Mouse (Mus musculus): Measurements from ENCODE around the gene Fzr1. TPM values are rescaled to one million over a fixed set of nuclear protein-coding genes. Genes with fewer than 3 reads are reported as not detected.

Fzr1 gene
- total and polyA plus RNA-seq, 3 experiments: 33.1 to 75.4 (median 44.5) TPM

- no peak for DNase-seq (ENCODE audit: extremely low read depth)
- Histone ChIP-seq H3K36me3 (replicated peaks in 1 of 2; ENCODE audit: control insufficient read depth in 1 of 2, insufficient read depth in 1 of 2, low read length in 1 of 2) (peaks cover 20 to 37% of the 10 kb centered on the region in 2 experiments), H3K27ac (ENCODE audit: insufficient read depth, low read depth) (no peak overlapping the region), H3K27me3 (replicated peaks) (peaks cover 21% of the 10 kb centered on the region), H3K9ac (ENCODE audit: insufficient read depth, low read depth) (no peak overlapping the region), H3K4me3 (replicated peaks in 1 of 3; ENCODE audit: low read depth in 2 of 3, low read length in 2 of 3, poor library complexity in 1 of 3) (no peak overlapping the region), H3K79me2 (replicated peaks; ENCODE audit: control insufficient read depth, extremely low read depth, insufficient read depth, poor library complexity, severe bottlenecking) (no peaks in the 10 kb centered on the region), H3K4me2 (ENCODE audit: insufficient read depth, low read depth, poor library complexity, severe bottlenecking) (no peak overlapping the region), H3K9me3 (replicated peaks; ENCODE audit: low read length) (no peaks in the 10 kb centered on the region), H3K4me1 (ENCODE audit: control insufficient read depth in 1 of 2, insufficient read depth in 2 of 2) (peaks cover 2 to 40% of the 10 kb centered on the region in 2 experiments; a peak in 2 of 4 replicates)
- dilution Hi-C loops (cut with MboI; ENCODE audit: extremely low pct_ligation_motif_present, extremely low pct_unique_long_range_greater_than_20kb, low sequenced_read_pairs): no loop called here
- in situ Hi-C loops (cut with MboI; ENCODE audit: low pct_ligation_motif_present, low pct_unique_long_range_greater_than_20kb, low sequenced_read_pairs): no loop called here
- TF ChIP-seq RCOR1 (conservative IDR thresholded peaks at IDR 0.05; ENCODE audit: low read depth, low read length) (no peak), UBTF (IDR thresholded peaks at IDR 0.05; ENCODE audit: low read depth, low read length) (no peak), MEF2A (IDR thresholded peaks at IDR 0.05; ENCODE audit: borderline replicate concordance, low read depth, low read length) (no peak), ZKSCAN1 (IDR thresholded peaks at IDR 0.05; ENCODE audit: borderline replicate concordance, low read depth, low read length) (no peak), POLR2A (IDR thresholded peaks at IDR 0.05; ENCODE audit: low read depth, low read length) (no peak)
These were observed 31.8 kb downstream of the Fzr1 start for GRCm38 (mm10) chr10:81346453-81347067.

- H3K36me3 ChIP-seq (replicated peaks in 1 of 2; ENCODE audit: control insufficient read depth in 1 of 2, insufficient read depth in 1 of 2, low read length in 1 of 2): peaks cover 20 to 37% of the 10 kb centered on the region in 2 experiments
- no peak overlapping the region for H3K4me3 ChIP-seq (replicated peaks in 1 of 3; ENCODE audit: low read depth in 2 of 3, low read length in 2 of 3, poor library complexity in 1 of 3)
- TF ChIP-seq POLR2AphosphoS2 (IDR thresholded peaks at IDR 0.05; ENCODE audit: low read depth, low read length) (no peak), ETS1 (conservative IDR thresholded peaks at IDR 0.05; ENCODE audit: low read depth, low read length) (no peak), ZMIZ1 (IDR thresholded peaks at IDR 0.05; ENCODE audit: low read depth, low read length) (no peak), ZKSCAN1 (IDR thresholded peaks at IDR 0.05; ENCODE audit: borderline replicate concordance, low read depth, low read length) (no peak), RAD21 (IDR thresholded peaks at IDR 0.05; ENCODE audit: low read depth, low read length) (no peak), JUND (conservative IDR thresholded peaks at IDR 0.05; ENCODE audit: low read depth, low read length) (no peak), EP300 (IDR thresholded peaks at IDR 0.05; ENCODE audit: low read length) (no peak), MAX (IDR thresholded peaks at IDR 0.05; ENCODE audit: low read length) (no peak), RCOR1 (conservative IDR thresholded peaks at IDR 0.05; ENCODE audit: low read depth, low read length) (no peak), JUN (IDR thresholded peaks at IDR 0.05; ENCODE audit: insufficient read depth, low read depth, low read length) (no peak), ELF1 (IDR thresholded peaks at IDR 0.05; ENCODE audit: low read depth, low read length) (no peak), NELFE (IDR thresholded peaks at IDR 0.05; ENCODE audit: low read depth, low read length) (no peak), CTCF (conservative IDR thresholded peaks at IDR 0.05 in 1 of 2, IDR thresholded peaks at IDR 0.05 in 1 of 2; ENCODE audit: low read depth in 2 of 2, low read length in 2 of 2) (no peak)
- in situ Hi-C loops (cut with MboI; ENCODE audit: low pct_ligation_motif_present, low pct_unique_long_range_greater_than_20kb, low sequenced_read_pairs): no loop called here
- H3K4me2 ChIP-seq (ENCODE audit: insufficient read depth, low read depth, poor library complexity, severe bottlenecking): no peak overlapping the region
- no peak for DNase-seq (ENCODE audit: extremely low read depth)
- dilution Hi-C loops (cut with MboI; ENCODE audit: extremely low pct_ligation_motif_present, extremely low pct_unique_long_range_greater_than_20kb, low sequenced_read_pairs): no loop called here
- no peaks in the 10 kb centered on the region for H3K9me3 ChIP-seq (replicated peaks; ENCODE audit: low read length)
- peaks cover 24% of the 10 kb centered on the region for H3K27me3 ChIP-seq (replicated peaks)
- H3K4me1 ChIP-seq (ENCODE audit: control insufficient read depth in 1 of 2, insufficient read depth in 2 of 2): peaks cover 2 to 37% of the 10 kb centered on the region in 2 experiments; a peak in 2 of 4 replicates
- H3K27ac ChIP-seq (ENCODE audit: insufficient read depth, low read depth): no peak overlapping the region
- no peaks in the 10 kb centered on the region for H3K79me2 ChIP-seq (replicated peaks; ENCODE audit: control insufficient read depth, extremely low read depth, insufficient read depth, poor library complexity, severe bottlenecking)
- no peak overlapping the region for H3K9ac ChIP-seq (ENCODE audit: insufficient read depth, low read depth)
These were observed 33.2 kb downstream of the Fzr1 start for GRCm38 (mm10) chr10:81345162-81345534.
